Mouse (Mus musculus) lung, postnatal 0 days (tissue): Measurements from ENCODE around the gene Slc34a3. TPM values are rescaled to one million over a fixed set of nuclear protein-coding genes. Genes with fewer than 3 reads are reported as not detected.

Source experiments
- ATAC-seq: fragments of 200-750 bp; cut with Nextera tagmentation; 2 replicates; pipeline ENCODE4 v1.8.0; 2017; ENCODE audit warnings: moderate library complexity
- DNase-seq: peaks from one replicate; pipeline ENCODE4 v3.0.0-alpha.2; 2016; ENCODE audit warnings: low spot score
- H3K27ac ChIP-seq: fragments of 300-500 bp; sonication (generic); 2 replicates; pipeline ENCODE4 v1.5.1; 2014; ENCODE audit warnings: antibody characterized with exemption, mild to moderate bottlenecking, low read length, mixed read lengths
- H3K27me3 ChIP-seq: fragments of 300-500 bp; sonication (generic); replicated peaks from 2 replicates; pipeline ENCODE4 v1.6.1; 2014; ENCODE audit warnings: low read length, mixed read lengths; ENCODE audit not compliant: insufficient read depth
- H3K36me3 ChIP-seq: fragments of 300-500 bp; sonication (generic); 2 replicates; pipeline ENCODE4 v1.6.1; 2014; ENCODE audit warnings: low read length, mixed read lengths; ENCODE audit not compliant: insufficient read depth
- H3K4me1 ChIP-seq: fragments of 300-500 bp; sonication (generic); 2 replicates; pipeline ENCODE4 v1.6.1; 2014; ENCODE audit warnings: antibody characterized with exemption, low read depth, low read length, mixed read lengths; ENCODE audit not compliant: insufficient read depth
- H3K4me2 ChIP-seq: fragments of 300-500 bp; sonication (generic); replicated peaks from 2 replicates; pipeline ENCODE4 v1.6.1; 2014; ENCODE audit warnings: low read depth, mild to moderate bottlenecking, low read length, moderate library complexity, mixed read lengths
- H3K4me3 ChIP-seq: fragments of 300-500 bp; sonication (generic); 2 replicates; pipeline ENCODE4 v1.5.1; 2014; ENCODE audit warnings: low read depth, low read length
- H3K9ac ChIP-seq: fragments of 300-500 bp; sonication (generic); replicated peaks from 2 replicates; pipeline ENCODE4 v1.6.1; 2014; ENCODE audit warnings: low read depth, mild to moderate bottlenecking
- H3K9me3 ChIP-seq: fragments of 300-500 bp; sonication (generic); 2 replicates; pipeline ENCODE4 v1.6.1; 2016; ENCODE audit warnings: low read length, mixed read lengths
- CTCF ChIP-seq: IDR thresholded peaks from 2 replicates; pipeline ENCODE4 v1.5.1; 2016; ENCODE audit warnings: antibody characterized with exemption, mild to moderate bottlenecking
- EP300 ChIP-seq: IDR thresholded peaks from 2 replicates; pipeline ENCODE4 v1.6.1; 2016; ENCODE audit warnings: antibody characterized with exemption, mild to moderate bottlenecking, control low read depth
- WGBS: fragments of 180-500 bp; shearing (Covaris S2); extraction: QIAGEN DNeasy Blood & Tissue Kit; methylation state at CpG from one replicate; pipeline ENCODE4 v1.1.7; 2014; 5-methylcytosine and 5-hydroxymethylcytosine counted together
- polyA plus RNA-seq: library from polyadenylated mRNA; unstranded; fragments of >200 nt; fragmentation: Nextera tagmentation; extraction: Ambion mirVana; gene quantifications from 2 replicates; pipeline ENCODE4 v1.2.1, GENCODE M21; 2015

Slc34a3 gene
- polyA plus RNA-seq, 1 experiment from 2014 or later: not detected

GRCm38 (mm10) chr2:25224766-25225752 is 9.1 kb downstream of the Slc34a3 start:
- H3K27ac ChIP-seq: peak overlapping the region; percentile 93
- peaks cover 9% of the 10 kb centered on the region for H3K36me3 ChIP-seq
- DNase-seq: peak; percentile 100
- H3K9me3 ChIP-seq: no peaks in the 10 kb centered on the region
- peak overlapping the region; percentile 52 for H3K9ac ChIP-seq
- TF ChIP-seq CTCF (no peak), EP300 (peak; percentile 45; the same call in 1 of the 2 replicates)
- no peaks in the 10 kb centered on the region for H3K27me3 ChIP-seq
- peak; percentile 91 for ATAC-seq
- peaks cover 6% of the 10 kb centered on the region; the same call in 1 of the 2 replicates for H3K4me1 ChIP-seq
- 2% methylated on average over 40 of the region's 41 CpGs for WGBS
- peak overlapping the region; percentile 90 for H3K4me3 ChIP-seq
- peak overlapping the region; percentile 55 for H3K4me2 ChIP-seq

DNA sequence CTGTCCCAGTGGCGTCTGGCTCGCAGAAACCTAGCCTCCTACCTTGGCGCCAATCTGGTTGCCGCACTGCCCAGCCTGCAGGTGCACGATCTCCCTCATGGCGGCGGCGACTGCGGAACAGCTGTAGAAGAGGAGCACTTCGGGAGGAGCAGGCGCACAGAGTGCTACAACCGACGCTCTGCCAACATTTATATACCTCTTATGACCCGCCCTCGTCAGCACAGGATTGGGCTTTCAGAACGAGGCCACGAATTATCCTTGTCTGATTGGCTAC is 9.7 kb downstream of the Slc34a3 start, which contains the start of gene Tubb4b:
Gene Tubb4b, minus strand, starts transcription at position 211 of the 274 bp plus-strand sequence.
- under 1% methylated on average over 17 of the region's 17 CpGs for WGBS
- Histone ChIP-seq H3K4me3 (peak within 1 kb of the TSS; percentile 90), H3K27me3 (no peaks in the 10 kb centered on the region), H3K9ac (peak within 1 kb of the TSS; percentile 91), H3K4me1 (peaks cover 6% of the 10 kb centered on the region; the same call in 1 of the 2 replicates), H3K27ac (peak within 1 kb of the TSS; percentile 97), H3K9me3 (no peaks in the 10 kb centered on the region), H3K4me2 (peak within 1 kb of the TSS; percentile 79), H3K36me3 (peaks cover 9% of the 10 kb centered on the region)
- TF ChIP-seq CTCF (peak; percentile 52), EP300 (peak; percentile 74; the same call in 1 of the 2 replicates)
- no peak for ATAC-seq
- DNase-seq: no peak

DNA sequence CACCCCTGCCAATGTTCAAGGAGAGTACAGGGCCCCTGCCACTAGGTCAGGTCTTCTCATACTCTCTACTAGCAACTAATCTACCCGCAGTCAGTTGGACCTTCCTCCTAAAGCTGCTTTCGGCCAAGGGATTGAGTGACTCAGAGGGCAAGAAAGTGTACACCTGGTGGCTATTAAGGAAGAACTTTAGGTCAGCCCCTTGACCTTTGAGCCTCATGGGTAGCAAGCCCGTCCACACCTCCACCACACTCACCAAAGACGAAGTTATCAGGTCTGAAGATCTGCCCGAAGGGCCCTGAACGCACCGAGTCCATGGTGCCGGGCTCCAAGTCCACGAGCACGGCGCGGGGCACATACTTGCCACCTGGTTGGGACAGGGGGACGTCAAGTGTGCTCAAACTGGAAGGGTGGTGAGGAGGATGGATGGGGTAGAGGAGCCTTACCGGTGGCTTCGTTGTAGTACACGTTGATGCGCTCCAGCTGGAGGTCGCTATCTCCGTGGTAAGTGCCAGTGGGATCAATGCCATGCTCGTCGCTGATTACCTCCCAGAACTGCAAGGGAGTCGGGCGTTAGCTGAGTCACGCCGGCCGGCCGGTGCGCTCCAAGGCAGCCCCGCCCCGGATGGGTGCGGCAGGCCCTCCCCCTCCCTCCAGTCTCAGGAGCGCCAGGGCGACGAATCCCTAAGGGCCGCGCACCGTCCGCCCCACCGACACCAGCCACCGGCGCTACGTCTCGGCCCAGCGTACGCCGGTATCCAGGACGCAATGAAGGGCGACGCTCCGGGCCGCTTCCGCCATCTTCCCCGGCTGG is 10.3 kb downstream of the Slc34a3 start:
- Histone ChIP-seq H3K4me1 (peaks cover 6% of the 10 kb centered on the region; the same call in 1 of the 2 replicates), H3K9ac (peak overlapping the region; percentile 91), H3K4me3 (peak overlapping the region; percentile 90), H3K9me3 (no peaks in the 10 kb centered on the region), H3K27ac (peak overlapping the region; percentile 97), H3K27me3 (no peaks in the 10 kb centered on the region), H3K4me2 (peak overlapping the region; percentile 79), H3K36me3 (peaks cover 9% of the 10 kb centered on the region)
- peak; percentile 94 for DNase-seq
- ATAC-seq: peak; percentile 59
- TF ChIP-seq EP300 (no peak), CTCF (no peak)
- WGBS: under 1% methylated on average over 39 of the region's 53 CpGs

DNA sequence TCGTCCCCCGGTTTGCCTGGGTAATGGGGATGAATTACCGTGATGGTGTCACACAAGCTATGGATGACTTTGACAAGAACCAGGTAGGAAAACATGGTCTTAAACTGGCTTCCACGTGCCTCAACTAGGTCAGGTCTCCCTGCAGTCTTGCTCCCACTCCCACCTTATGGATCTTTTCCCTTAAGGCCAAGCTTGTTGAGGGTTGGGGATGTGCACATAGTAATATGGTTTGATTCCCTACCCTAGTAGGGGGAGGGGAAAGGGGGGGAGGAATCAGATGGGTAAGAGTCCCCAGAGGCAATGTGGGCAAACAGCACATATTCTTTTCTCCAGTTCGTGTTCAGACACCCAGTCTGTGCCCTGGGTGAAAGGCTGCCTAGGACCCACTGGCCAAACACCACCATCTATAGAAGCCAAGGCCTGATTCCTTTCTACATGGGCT is 12.8 kb downstream of the Slc34a3 start:
- Histone ChIP-seq H3K36me3 (peaks cover 9% of the 10 kb centered on the region), H3K27ac (no peak overlapping the region), H3K4me2 (no peak overlapping the region), H3K9me3 (no peaks in the 10 kb centered on the region), H3K4me3 (no peak overlapping the region), H3K27me3 (no peaks in the 10 kb centered on the region), H3K9ac (no peak overlapping the region), H3K4me1 (peaks cover 6% of the 10 kb centered on the region; the same call in 1 of the 2 replicates)
- DNase-seq: no peak
- ATAC-seq: no peak
- 61% methylated on average over 5 of the region's 5 CpGs for WGBS
- TF ChIP-seq EP300 (no peak), CTCF (no peak)

DNA sequence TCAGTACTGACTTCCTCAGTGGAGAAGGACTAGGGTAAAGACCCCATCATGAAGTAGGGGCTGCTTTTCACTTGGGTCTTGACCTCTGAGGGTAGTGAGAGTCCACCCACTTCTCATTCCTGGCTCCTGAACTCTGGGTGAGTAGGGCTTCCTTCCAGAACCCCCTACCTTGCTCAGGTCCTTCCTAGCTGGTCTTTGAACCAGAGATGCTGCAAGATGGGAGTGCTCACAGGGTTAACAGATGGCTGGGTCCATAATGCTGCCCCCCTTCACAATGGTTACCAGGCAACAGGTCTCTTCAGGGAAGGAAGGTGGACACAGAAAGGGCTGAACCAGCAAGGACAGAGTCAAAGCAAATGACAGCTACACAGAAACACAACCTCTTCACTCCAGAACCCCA is 15.7 kb downstream of the Slc34a3 start, which contains the start of gene Fam166a:
Gene Fam166a, plus strand, starts transcription at position 301 of the 400 bp plus-strand sequence.
- TF ChIP-seq EP300: no peak
- no peak for TF ChIP-seq CTCF

DNA sequence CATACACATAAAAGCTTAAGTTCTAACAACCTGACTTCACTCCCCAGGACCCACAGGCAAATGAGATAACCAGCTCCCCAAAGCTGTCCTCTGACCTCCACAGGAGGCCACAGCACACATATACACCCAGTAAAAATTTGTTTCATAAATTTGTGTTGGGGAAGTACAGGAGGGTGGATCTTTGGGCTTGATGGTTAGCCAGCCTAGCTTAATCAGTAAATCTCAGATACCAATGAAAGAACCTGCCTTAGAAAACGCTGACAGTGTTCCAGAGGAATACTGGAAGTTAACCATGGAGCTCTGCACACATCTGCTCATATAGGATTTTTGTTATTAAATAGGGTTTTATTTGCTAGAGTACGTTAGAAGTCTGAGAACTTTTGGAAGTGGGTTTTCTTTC is 16.5 kb downstream of the Slc34a3 start:
- ATAC-seq (no peak), DNase-seq (no peak)
- Histone ChIP-seq H3K9me3 (no peaks in the 10 kb centered on the region), H3K27me3 (no peaks in the 10 kb centered on the region), H3K9ac (no peak overlapping the region), H3K27ac (no peak overlapping the region), H3K36me3 (peaks cover 9% of the 10 kb centered on the region), H3K4me2 (no peak overlapping the region), H3K4me1 (no peaks in the 10 kb centered on the region), H3K4me3 (no peak overlapping the region)
- TF ChIP-seq CTCF (no peak), EP300 (no peak)
- 60% methylated on average over 2 of the region's 2 CpGs for WGBS

More for the DNA sequence above, 15.7 kb downstream of the Slc34a3 start, which contains the start of gene Fam166a:
- Histone ChIP-seq H3K9ac (no peak within 1 kb of the TSS), H3K36me3 (peaks cover 9% of the 10 kb centered on the region), H3K27ac (no peak within 1 kb of the TSS), H3K27me3 (no peaks in the 10 kb centered on the region), H3K4me1 (no peaks in the 10 kb centered on the region), H3K9me3 (no peaks in the 10 kb centered on the region), H3K4me3 (no peak within 1 kb of the TSS), H3K4me2 (no peak within 1 kb of the TSS)
- ATAC-seq: no peak
- DNase-seq: no peak
